Mouse (Mus musculus): ENCODE data around the gene Pctp. TPM values are rescaled to one million over a fixed set of nuclear protein-coding genes. Genes with fewer than 3 reads are reported as not detected.

Gene Pctp
- total and polyA plus RNA-seq, 2 experiments, result 18.5 to 63.1 TPM

DNA sequence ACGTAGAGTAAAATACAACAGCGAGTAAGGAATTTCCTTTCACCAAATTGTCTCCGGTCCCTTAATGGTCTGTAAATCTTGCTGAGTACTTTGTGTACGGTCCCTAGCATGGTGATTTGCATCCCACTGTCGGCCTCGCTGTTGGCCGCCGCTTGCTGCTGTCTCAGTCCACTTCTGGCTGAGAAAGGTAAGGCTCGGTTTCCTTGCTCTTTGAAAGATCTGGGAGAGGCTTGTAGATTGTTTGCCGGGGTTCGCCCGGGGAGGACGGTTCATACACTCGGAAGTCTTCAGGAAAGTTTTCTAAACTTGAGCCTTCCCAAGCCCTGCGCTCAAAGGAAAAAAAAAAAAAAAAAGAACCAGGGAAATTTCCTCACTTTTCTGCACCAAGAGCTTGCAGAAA, 27.9 kb upstream of the Pctp start:
- DNase-seq (ENCODE audit: extremely low read depth, low read depth, low spot score), result peak; percentile 52
- no peaks in the 10 kb centered on the region for H3K36me3 ChIP-seq (ENCODE audit: control insufficient read depth, insufficient read depth, low read length)
- TF ChIP-seq POLR2A (IDR thresholded peaks at IDR 0.05; ENCODE audit: extremely low read depth, insufficient read depth, low read length) (no peak), CTCF (IDR thresholded peaks at IDR 0.05; ENCODE audit: low read depth, low read length) (no peak)

DNA sequence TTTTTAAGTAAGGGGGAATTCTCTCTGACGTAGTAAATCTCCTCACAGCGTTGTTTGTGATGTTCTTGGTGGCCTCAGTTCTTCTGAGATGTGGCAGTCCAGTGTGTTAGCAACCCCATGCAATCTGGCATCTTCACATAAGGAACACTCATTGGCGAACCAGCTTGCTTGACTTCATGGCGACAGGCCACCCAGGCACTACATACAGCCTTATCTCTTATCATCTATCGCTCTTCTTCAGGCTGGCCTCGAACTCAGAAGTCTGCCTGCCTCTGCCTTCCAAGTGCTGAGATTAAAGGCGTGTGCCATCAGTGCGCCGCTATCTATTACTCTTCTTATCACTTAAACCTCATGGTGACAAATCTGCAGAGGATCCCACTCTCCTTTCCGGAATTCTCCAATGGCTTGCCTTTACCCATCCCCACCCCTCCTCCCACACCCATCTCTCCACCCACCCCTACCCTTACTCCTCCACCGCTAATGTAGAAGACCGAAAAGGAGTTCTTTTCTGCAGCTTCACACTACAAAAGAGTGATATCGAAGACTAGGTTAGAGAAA, 27.2 kb upstream of the Pctp start, which contains the start of gene Tmem100:
TSS of gene Tmem100 (plus strand) at position 508 of the 558 bp plus-strand sequence.
- H3K4me1 ChIP-seq (ENCODE audit: control insufficient read depth, insufficient read depth, low read length), result peaks cover 6% of the 10 kb centered on the region
- no peaks in the 10 kb centered on the region for H3K79me2 ChIP-seq (ENCODE audit: control insufficient read depth, insufficient read depth, low read length)
- TF ChIP-seq CTCF (IDR thresholded peaks at IDR 0.05; ENCODE audit: low read depth, low read length), result no peak
- H3K4me3 ChIP-seq (ENCODE audit: insufficient read depth, low read depth, low read length), result peak within 1 kb of the TSS; percentile 18
- H3K36me3 ChIP-seq (ENCODE audit: control insufficient read depth, insufficient read depth, low read length), result no peaks in the 10 kb centered on the region
- no peak for DNase-seq (ENCODE audit: extremely low read depth, low read depth, low spot score)
- no peak within 1 kb of the TSS for H3K27ac ChIP-seq (replicated peaks; ENCODE audit: insufficient read depth, low read depth, low read length)
- WGBS, result 50% methylated on average over 13 of the region's 13 CpGs
- peaks cover 11% of the 10 kb centered on the region for H3K27me3 ChIP-seq (ENCODE audit: control insufficient read depth, insufficient read depth, low read length)
- no peak within 1 kb of the TSS for H3K9ac ChIP-seq (ENCODE audit: low read depth, low read length)

More for the DNA sequence above, 27.9 kb upstream of the Pctp start:
- Histone ChIP-seq H3K4me3 (ENCODE audit: insufficient read depth, low read depth, low read length) (no peak overlapping the region; the same call in 1 of the 2 replicates), H3K9ac (ENCODE audit: low read depth, low read length) (no peak overlapping the region), H3K79me2 (ENCODE audit: control insufficient read depth, insufficient read depth, low read length) (no peaks in the 10 kb centered on the region), H3K27me3 (ENCODE audit: control insufficient read depth, insufficient read depth, low read length) (peaks cover 11% of the 10 kb centered on the region), H3K4me1 (ENCODE audit: control insufficient read depth, insufficient read depth, low read length) (peaks cover 6% of the 10 kb centered on the region), H3K27ac (replicated peaks; ENCODE audit: insufficient read depth, low read depth, low read length) (no peak overlapping the region)
- WGBS, result 2% methylated on average over 15 of the region's 15 CpGs

DNA sequence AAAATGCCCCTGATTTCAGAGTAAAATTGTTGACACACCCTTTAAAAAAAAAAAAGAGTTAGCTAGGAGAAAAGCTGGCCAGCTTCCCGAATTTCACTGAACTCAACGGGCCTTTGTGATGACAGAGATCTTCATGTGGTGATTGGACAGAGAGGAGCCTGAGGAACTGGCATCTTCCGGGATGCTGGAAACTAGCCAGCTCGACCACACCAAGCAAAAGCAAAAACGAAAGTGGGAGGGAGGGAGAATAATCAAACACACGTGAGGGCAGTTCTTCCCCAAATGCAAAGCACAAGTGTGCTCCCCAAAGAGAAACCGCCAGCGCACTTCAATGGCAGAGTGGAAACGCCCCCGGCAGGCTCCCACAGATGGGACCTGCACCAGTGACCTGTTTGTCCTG, 26.7 kb upstream of the Pctp start:
- H3K9ac ChIP-seq (ENCODE audit: low read depth, low read length), result no peak overlapping the region
- H3K36me3 ChIP-seq (ENCODE audit: control insufficient read depth, insufficient read depth, low read length), result no peaks in the 10 kb centered on the region
- WGBS, result 21% methylated on average over 10 of the region's 10 CpGs
- H3K27ac ChIP-seq (replicated peaks; ENCODE audit: insufficient read depth, low read depth, low read length), result no peak overlapping the region
- peaks cover 6% of the 10 kb centered on the region for H3K4me1 ChIP-seq (ENCODE audit: control insufficient read depth, insufficient read depth, low read length)
- H3K4me3 ChIP-seq (ENCODE audit: insufficient read depth, low read depth, low read length), result peak overlapping the region; percentile 18; the same call in 1 of the 2 replicates
- peak; percentile 37 for DNase-seq (ENCODE audit: extremely low read depth, low read depth, low spot score)
- TF ChIP-seq POLR2A (IDR thresholded peaks at IDR 0.05; ENCODE audit: extremely low read depth, insufficient read depth, low read length) (no peak), CTCF (IDR thresholded peaks at IDR 0.05; ENCODE audit: low read depth, low read length) (no peak)
- H3K79me2 ChIP-seq (ENCODE audit: control insufficient read depth, insufficient read depth, low read length), result no peaks in the 10 kb centered on the region
- peaks cover 11% of the 10 kb centered on the region for H3K27me3 ChIP-seq (ENCODE audit: control insufficient read depth, insufficient read depth, low read length)

DNA sequence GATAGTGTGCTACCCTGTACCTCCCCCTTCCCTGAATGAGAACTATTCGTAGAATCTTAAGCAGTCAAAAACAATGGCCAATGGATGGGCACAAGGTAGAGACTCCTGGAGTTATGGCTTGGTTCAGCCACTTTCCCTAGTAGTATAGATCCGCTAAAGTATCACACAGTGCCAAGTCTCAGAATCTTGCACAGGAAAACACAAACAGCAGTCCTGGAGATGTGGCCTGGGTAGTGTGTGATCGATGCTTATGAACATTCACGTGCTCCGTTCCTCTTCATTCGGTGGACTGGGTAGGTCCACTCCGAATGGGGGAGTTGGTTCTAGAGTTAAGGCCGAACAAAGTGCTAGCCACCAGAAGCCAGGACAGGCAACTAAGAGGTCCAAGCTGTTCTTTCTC, 26.1 kb upstream of the Pctp start:
- no peak overlapping the region for H3K4me3 ChIP-seq (ENCODE audit: insufficient read depth, low read depth, low read length)
- 93% methylated on average over 8 of the region's 8 CpGs for WGBS
- DNase-seq (ENCODE audit: extremely low read depth, low read depth, low spot score), result no peak
- peaks cover 6% of the 10 kb centered on the region for H3K4me1 ChIP-seq (ENCODE audit: control insufficient read depth, insufficient read depth, low read length)
- H3K27me3 ChIP-seq (ENCODE audit: control insufficient read depth, insufficient read depth, low read length), result peaks cover 11% of the 10 kb centered on the region
- no peak overlapping the region for H3K27ac ChIP-seq (replicated peaks; ENCODE audit: insufficient read depth, low read depth, low read length)
- H3K79me2 ChIP-seq (ENCODE audit: control insufficient read depth, insufficient read depth, low read length), result no peaks in the 10 kb centered on the region
- H3K9ac ChIP-seq (ENCODE audit: low read depth, low read length), result no peak overlapping the region
- no peak for TF ChIP-seq POLR2A (IDR thresholded peaks at IDR 0.05; ENCODE audit: extremely low read depth, insufficient read depth, low read length)
- TF ChIP-seq CTCF (IDR thresholded peaks at IDR 0.05; ENCODE audit: low read depth, low read length), result no peak
- no peaks in the 10 kb centered on the region for H3K36me3 ChIP-seq (ENCODE audit: control insufficient read depth, insufficient read depth, low read length)

DNA sequence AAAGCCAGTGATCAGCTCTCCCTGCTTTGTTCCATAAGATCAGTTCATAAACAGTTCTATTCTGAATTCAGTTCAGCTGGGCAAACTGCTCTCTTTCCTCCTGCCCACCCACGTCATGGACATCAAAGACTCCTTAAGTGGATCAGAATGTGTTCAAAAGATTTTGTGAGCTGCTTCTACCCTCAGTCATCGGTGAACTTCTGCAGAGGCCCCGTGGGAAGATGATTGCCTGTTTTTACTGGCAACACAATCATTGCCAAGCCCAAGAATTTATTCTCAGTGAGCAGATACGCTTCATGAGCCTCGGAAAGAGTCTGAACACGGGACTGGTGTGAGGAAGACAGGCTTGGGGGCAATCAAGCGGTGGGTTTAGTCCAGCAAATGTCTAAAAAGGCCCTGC, 24.5 kb upstream of the Pctp start:
- WGBS, result 88% methylated on average over 7 of the region's 7 CpGs
- TF ChIP-seq CTCF (IDR thresholded peaks at IDR 0.05; ENCODE audit: low read depth, low read length) (no peak), POLR2A (IDR thresholded peaks at IDR 0.05; ENCODE audit: extremely low read depth, insufficient read depth, low read length) (no peak)
- H3K27ac ChIP-seq (replicated peaks; ENCODE audit: insufficient read depth, low read depth, low read length), result no peak overlapping the region
- no peak overlapping the region for H3K9ac ChIP-seq (ENCODE audit: low read depth, low read length)
- no peaks in the 10 kb centered on the region for H3K36me3 ChIP-seq (ENCODE audit: control insufficient read depth, insufficient read depth, low read length)
- peaks cover 6% of the 10 kb centered on the region for H3K4me1 ChIP-seq (ENCODE audit: control insufficient read depth, insufficient read depth, low read length)
- peaks cover 9% of the 10 kb centered on the region; the same call in 1 of the 2 replicates for H3K27me3 ChIP-seq (ENCODE audit: control insufficient read depth, insufficient read depth, low read length)
- no peaks in the 10 kb centered on the region for H3K79me2 ChIP-seq (ENCODE audit: control insufficient read depth, insufficient read depth, low read length)
- H3K4me3 ChIP-seq (ENCODE audit: insufficient read depth, low read depth, low read length), result no peak overlapping the region
- no peak for DNase-seq (ENCODE audit: extremely low read depth, low read depth, low spot score)

DNA sequence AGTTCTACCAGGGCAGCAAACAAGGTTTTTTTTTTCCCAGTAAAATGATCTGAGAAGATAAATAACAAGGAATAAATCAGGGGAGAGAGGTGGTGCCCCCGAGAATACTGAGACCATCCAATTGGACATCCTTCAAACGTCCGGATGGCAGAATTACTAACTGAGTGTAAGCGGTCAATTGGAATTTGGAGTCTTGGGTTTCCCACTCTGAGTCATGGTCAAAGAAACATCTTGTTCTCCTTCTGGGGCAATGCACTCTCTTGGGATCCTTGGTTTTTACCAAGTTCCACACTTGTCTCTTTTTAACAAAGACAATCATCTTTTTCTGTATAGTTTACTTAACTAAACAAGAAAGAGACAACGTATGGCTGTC, 24.1 kb upstream of the Pctp start:
- no peak for DNase-seq (ENCODE audit: extremely low read depth, low read depth, low spot score)
- no peak for TF ChIP-seq POLR2A (IDR thresholded peaks at IDR 0.05; ENCODE audit: extremely low read depth, insufficient read depth, low read length)
- no peak for TF ChIP-seq CTCF (IDR thresholded peaks at IDR 0.05; ENCODE audit: low read depth, low read length)
- H3K36me3 ChIP-seq (ENCODE audit: control insufficient read depth, insufficient read depth, low read length), result no peaks in the 10 kb centered on the region
- 87% methylated on average over 5 of the region's 5 CpGs for WGBS
- H3K27ac ChIP-seq (replicated peaks; ENCODE audit: insufficient read depth, low read depth, low read length), result no peak overlapping the region
- H3K9ac ChIP-seq (ENCODE audit: low read depth, low read length), result no peak overlapping the region
- H3K27me3 ChIP-seq (ENCODE audit: control insufficient read depth, insufficient read depth, low read length), result peaks cover 6% of the 10 kb centered on the region; the same call in 1 of the 2 replicates
- no peaks in the 10 kb centered on the region for H3K79me2 ChIP-seq (ENCODE audit: control insufficient read depth, insufficient read depth, low read length)
- H3K4me3 ChIP-seq (ENCODE audit: insufficient read depth, low read depth, low read length), result no peak overlapping the region
- peaks cover 6% of the 10 kb centered on the region for H3K4me1 ChIP-seq (ENCODE audit: control insufficient read depth, insufficient read depth, low read length)
